Mouse (Mus musculus) urinary bladder, postnatal 36 days (tissue): ENCODE measurements around the gene Il3.

Experiments
- DNase-seq, 2 experiments: peaks; one replicate each; pipeline ENCODE4 v3.0.0; 2022; ENCODE audit warnings: low spot score in 2 of 2, mixed read lengths in 1 of 2

Gene Il3

DNA sequence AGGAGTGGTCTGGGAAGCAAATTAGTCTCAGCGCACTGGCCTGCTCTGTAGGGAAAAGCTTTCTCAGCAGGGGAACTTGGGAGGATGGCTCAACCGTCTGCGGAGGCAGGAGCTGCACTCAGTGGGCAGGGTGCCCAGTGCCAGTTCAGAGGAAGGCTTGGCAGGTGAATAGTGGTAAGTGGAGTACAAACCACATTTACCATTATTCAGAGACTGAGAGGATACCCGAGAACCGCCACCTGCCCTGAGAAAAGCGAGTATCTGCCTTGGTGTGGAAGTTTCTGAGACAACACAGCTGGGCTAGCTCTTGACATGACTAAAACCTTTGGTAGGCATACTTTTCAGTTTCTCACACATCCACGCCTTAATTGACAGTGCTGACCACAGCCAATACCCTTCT is 49.7 kb downstream of the Il3 start:
- no peak for DNase-seq

DNA sequence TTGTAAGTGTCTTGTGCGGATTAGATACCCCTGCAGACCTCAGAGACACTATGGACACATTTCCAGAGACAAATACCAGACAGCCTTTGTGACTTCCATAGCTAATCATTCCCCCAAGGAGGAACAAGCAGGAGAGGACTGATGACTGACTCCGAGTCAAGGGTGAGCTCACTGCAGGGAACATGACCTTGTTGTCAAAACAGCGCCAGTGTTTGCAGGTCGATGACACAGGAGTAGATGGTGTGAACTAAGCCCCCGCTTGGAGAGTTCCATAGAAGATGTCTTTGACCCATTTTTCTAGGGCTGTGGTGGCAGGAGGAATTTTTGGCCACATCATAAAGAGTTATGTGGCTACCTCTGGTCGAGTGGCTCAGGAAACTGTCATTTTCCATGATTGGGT is 51.0 kb downstream of the Il3 start:
- DNase-seq = no peak
